Mouse (Mus musculus) liver, embryonic 11.5 days (tissue): ENCODE results near the gene Tst. TPM values are rescaled to one million over a fixed set of nuclear protein-coding genes. Genes with fewer than 3 reads are reported as not detected.
A peak's percentile ranks its signal among the peaks of the same experiment; 100 is the strongest.

Source experiments
- ATAC-seq: fragments of 200-750 bp; cut with Nextera tagmentation; replicated peaks from 2 replicates; pipeline ENCODE4 v1.8.0; 2017; ENCODE audit warnings: moderate number of reproducible peaks, mild to moderate bottlenecking, moderate TSS enrichment, moderate library complexity; ENCODE audit not compliant: low FRiP score
- DNase-seq: peaks from one replicate; pipeline ENCODE4 v3.0.0-alpha.2; 2017; ENCODE audit warnings: low spot score
- H3K27ac ChIP-seq: fragments of 300-500 bp; sonication (generic); 2 replicates; pipeline ENCODE4 v1.5.1; 2014; ENCODE audit warnings: mild to moderate bottlenecking, low read depth, low read length, control low read depth
- H3K27me3 ChIP-seq: fragments of 300-500 bp; sonication (generic); replicated peaks from 2 replicates; pipeline ENCODE4 v1.6.1; 2014; ENCODE audit warnings: low read length, mixed read lengths; ENCODE audit not compliant: control insufficient read depth, insufficient read depth
- H3K36me3 ChIP-seq: fragments of 300-500 bp; sonication (generic); 2 replicates; pipeline ENCODE4 v1.6.1; 2014; ENCODE audit warnings: mild to moderate bottlenecking, low read length, moderate library complexity, mixed read lengths; ENCODE audit not compliant: control insufficient read depth, insufficient read depth
- H3K4me1 ChIP-seq: fragments of 300-500 bp; sonication (generic); replicated peaks from 2 replicates; pipeline ENCODE4 v1.6.1; 2014; ENCODE audit warnings: low read length, mixed read lengths; ENCODE audit not compliant: control insufficient read depth, insufficient read depth
- H3K4me2 ChIP-seq: fragments of 300-500 bp; sonication (generic); 2 replicates; pipeline ENCODE4 v1.6.1; 2014; ENCODE audit warnings: mild to moderate bottlenecking, control low read depth, moderate library complexity
- H3K4me3 ChIP-seq: fragments of 300-500 bp; sonication (generic); 2 replicates; pipeline ENCODE4 v1.5.1; 2014; ENCODE audit warnings: low read depth, low read length, control low read depth
- H3K9ac ChIP-seq: fragments of 300-500 bp; sonication (generic); 2 replicates; pipeline ENCODE4 v1.6.1; 2014; ENCODE audit warnings: low read depth, low read length, control low read depth
- H3K9me3 ChIP-seq: fragments of 300-500 bp; sonication (generic); 2 replicates; pipeline ENCODE4 v1.6.1; 2016; ENCODE audit warnings: low read length, inconsistent platforms, mixed read lengths; ENCODE audit not compliant: control insufficient read depth
- WGBS: fragments of 180-500 bp; shearing (Covaris S2); extraction: QIAGEN DNeasy Blood & Tissue Kit; methylation state at CpG from one replicate; pipeline ENCODE4 v1.1.7; 2014; 5-methylcytosine and 5-hydroxymethylcytosine counted together
- polyA plus RNA-seq: library from polyadenylated mRNA; unstranded; fragments of >200 nt; fragmentation: Nextera tagmentation; extraction: Ambion mirVana; gene quantifications from 2 replicates; pipeline ENCODE4 v1.2.1, GENCODE M21; 2014

Gene Tst
- polyA plus RNA-seq, 1 experiment from 2014 or later: 98.9 TPM

DNA sequence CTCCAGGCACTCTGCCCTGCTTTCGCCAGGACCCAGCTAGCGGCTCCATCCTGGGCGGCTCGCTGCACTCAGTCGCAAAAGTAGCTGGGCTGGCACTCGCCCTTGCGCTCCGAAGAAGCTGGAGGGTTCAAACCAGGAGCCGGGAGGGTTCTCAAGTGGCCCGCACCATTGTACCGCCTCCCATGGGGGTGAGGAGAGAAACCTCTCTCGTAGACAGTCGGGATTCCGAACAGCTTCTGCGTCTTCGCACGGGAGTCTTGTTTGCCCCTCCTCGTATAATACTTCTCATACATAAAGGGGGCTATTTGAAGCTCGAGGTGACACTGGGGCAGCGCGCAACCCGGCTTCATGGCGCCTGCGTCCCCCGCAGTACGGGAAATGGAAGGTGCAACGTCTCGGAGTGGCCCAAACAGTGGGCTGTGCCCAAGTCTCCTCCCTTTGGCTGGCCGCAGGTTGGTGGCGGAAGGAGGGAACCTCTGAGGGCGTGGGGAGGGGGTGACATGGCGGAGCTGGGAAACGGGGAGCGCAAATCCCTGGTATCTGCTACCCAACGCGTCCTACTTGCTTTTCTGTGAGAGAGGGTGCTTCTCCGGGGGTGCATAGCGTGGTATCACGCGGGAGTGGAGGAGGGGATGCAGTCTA is 707 bp upstream of the Tst start, which contains the start of gene Mpst:
Mpst (plus strand) TSS at position 124 of the 642 bp plus-strand sequence.
- Histone ChIP-seq H3K36me3 (no peaks in the 10 kb centered on the region), H3K9ac (peak within 1 kb of the TSS; percentile 86), H3K4me3 (peak within 1 kb of the TSS; percentile 78), H3K27me3 (peaks cover 28% of the 10 kb centered on the region), H3K4me1 (peaks cover 57% of the 10 kb centered on the region), H3K27ac (peak within 1 kb of the TSS; percentile 98), H3K4me2 (peak within 1 kb of the TSS; percentile 92), H3K9me3 (no peaks in the 10 kb centered on the region)
- under 1% methylated on average over 40 of the region's 40 CpGs for whole genome bisulfite sequencing
- DNase-seq (peak; percentile 88), ATAC-seq (peak; percentile 87)

DNA sequence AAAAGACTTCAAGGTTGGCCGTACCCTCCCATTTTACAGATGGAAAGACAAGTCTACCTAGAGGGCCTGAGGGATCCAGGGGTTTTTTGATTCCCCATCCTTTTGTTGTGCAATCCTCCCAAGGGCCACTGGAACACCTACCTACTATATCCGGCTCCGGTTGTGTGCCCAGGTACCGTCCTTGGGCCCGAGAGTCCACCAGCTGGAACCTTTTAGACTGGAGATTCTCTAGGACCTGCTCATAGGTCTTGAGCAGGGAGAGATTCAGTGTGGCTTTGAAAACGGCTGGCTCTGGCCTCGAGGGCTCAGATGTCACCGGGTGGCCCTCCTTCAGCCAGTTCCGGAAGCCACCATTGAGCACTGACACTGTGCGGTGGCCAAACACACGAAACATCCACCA is 609 bp downstream of the Tst start:
- peak overlapping the region; percentile 78 for H3K4me3 ChIP-seq
- H3K4me1 ChIP-seq: peaks cover 47% of the 10 kb centered on the region
- DNase-seq: no peak
- ATAC-seq: no peak
- H3K9me3 ChIP-seq: no peaks in the 10 kb centered on the region
- 52% methylated on average over 11 of the region's 11 CpGs for WGBS
- peak overlapping the region; percentile 92 for H3K4me2 ChIP-seq
- no peaks in the 10 kb centered on the region for H3K36me3 ChIP-seq
- peak overlapping the region; percentile 86 for H3K9ac ChIP-seq
- peak overlapping the region; percentile 98 for H3K27ac ChIP-seq
- peaks cover 14% of the 10 kb centered on the region for H3K27me3 ChIP-seq

DNA sequence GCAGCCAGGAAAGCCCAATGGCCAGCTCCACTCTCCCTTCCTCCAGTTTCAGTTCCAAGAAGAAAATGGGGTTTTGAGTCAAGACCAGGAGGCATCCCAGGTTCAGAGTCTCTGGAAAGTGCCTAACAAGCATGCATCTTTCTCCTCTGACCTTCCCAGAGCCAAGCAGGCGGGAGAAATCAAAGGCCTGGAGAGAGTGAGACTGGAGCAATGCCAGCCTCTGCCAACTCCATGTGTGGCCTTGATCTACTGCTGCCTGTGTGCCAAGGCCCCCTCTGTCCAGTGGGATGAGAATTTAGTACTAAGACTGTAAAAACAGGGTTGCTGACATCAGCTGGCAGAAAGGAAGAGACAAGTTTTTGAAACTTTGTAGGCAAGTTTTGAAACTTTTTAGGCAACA is 1.8 kb downstream of the Tst start:
- Histone ChIP-seq H3K4me2 (peak overlapping the region; percentile 92), H3K4me3 (peak overlapping the region; percentile 18), H3K27ac (peak overlapping the region; percentile 60), H3K27me3 (peaks cover 3% of the 10 kb centered on the region), H3K9me3 (no peaks in the 10 kb centered on the region), H3K36me3 (no peaks in the 10 kb centered on the region), H3K4me1 (peaks cover 37% of the 10 kb centered on the region), H3K9ac (peak overlapping the region; percentile 38)
- WGBS: 62% methylated on average over 1 of the region's 1 CpGs
- no peak for ATAC-seq
- DNase-seq: no peak

DNA sequence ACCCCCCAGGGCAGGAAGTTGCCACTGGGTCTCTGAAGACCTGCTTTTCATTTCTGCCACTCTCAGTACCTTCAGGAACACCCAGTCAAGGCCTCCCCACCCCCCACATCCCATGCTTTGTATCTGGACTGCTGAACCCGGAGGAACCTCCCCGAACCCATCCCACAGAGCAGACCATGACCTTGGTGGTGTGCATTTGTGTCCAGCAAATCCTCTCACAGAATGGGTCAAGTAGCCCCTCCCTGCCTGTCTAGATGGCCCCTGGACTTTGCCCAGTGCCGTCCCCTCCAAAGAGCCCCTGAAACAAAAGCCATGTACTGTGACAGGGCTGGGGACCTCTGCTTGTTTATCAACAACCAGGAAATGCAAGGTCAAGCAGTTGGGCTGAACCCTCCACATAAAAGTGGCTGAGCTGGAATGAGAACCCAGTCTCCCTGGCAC is 2.4 kb downstream of the Tst start:
- peak overlapping the region; percentile 92 for H3K4me2 ChIP-seq
- H3K36me3 ChIP-seq: no peaks in the 10 kb centered on the region
- H3K4me3 ChIP-seq: peak overlapping the region; percentile 18
- peak overlapping the region; percentile 38 for H3K9ac ChIP-seq
- H3K27ac ChIP-seq: peak overlapping the region; percentile 60
- DNase-seq (peak; percentile 44), ATAC-seq (no peak)
- H3K4me1 ChIP-seq: peaks cover 37% of the 10 kb centered on the region
- H3K9me3 ChIP-seq: no peaks in the 10 kb centered on the region
- H3K27me3 ChIP-seq: no peaks in the 10 kb centered on the region
- WGBS: 51% methylated on average over 3 of the region's 3 CpGs

DNA sequence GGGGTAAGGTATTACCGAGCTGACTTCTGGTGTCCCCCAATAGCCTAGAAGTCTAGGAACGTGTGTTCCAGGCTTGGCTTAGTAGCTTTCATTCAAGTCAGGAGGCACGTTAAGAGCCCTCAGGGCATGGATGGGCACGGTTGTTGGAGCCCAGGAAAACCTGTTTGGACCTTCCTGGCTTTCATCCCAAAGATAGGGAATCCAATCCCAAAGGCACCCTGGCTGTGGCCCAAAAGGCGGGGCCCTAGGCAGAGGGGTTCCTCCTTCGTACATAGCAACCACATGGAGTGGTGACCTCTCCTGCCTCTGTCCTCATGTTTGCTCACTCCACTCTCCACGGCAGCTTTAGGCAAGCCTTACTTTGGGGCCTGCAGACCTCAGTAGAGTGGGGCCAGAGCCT is 3.3 kb downstream of the Tst start:
- DNase-seq: no peak
- Histone ChIP-seq H3K27ac (peak overlapping the region; percentile 60), H3K4me3 (no peak overlapping the region), H3K27me3 (no peaks in the 10 kb centered on the region), H3K36me3 (no peaks in the 10 kb centered on the region), H3K4me1 (peaks cover 32% of the 10 kb centered on the region), H3K4me2 (peak overlapping the region; percentile 92), H3K9me3 (no peaks in the 10 kb centered on the region), H3K9ac (peak overlapping the region; percentile 37)
- WGBS: 78% methylated on average over 7 of the region's 7 CpGs
- ATAC-seq: no peak

DNA sequence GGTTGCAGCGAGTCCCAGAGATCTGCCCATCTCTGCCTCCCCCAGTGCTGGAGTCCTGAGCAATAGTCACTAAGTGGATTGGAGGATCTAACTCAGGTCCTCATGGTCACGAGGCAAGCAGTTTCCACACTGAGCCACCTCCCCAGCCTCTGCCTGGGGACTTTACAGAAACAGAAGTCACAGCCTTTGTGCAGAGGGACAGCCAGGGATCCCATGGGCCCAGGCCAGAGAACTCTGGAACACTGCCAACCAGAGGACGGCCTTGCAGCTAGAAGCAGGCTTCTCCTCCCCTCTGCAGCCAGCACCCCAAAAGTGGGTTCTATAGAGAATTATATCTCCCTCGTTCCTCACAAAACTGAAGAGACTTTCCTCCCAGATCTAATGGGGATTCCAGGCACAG is 3.8 kb downstream of the Tst start:
- Histone ChIP-seq H3K27ac (peak overlapping the region; percentile 60; the same call in 1 of the 2 replicates), H3K4me1 (peaks cover 28% of the 10 kb centered on the region), H3K4me3 (no peak overlapping the region), H3K9ac (no peak overlapping the region), H3K36me3 (no peaks in the 10 kb centered on the region), H3K9me3 (no peaks in the 10 kb centered on the region), H3K27me3 (no peaks in the 10 kb centered on the region), H3K4me2 (no peak overlapping the region; the same call in 1 of the 2 replicates)
- DNase-seq (no peak), ATAC-seq (no peak)
- 59% methylated on average over 4 of the region's 4 CpGs for WGBS

DNA sequence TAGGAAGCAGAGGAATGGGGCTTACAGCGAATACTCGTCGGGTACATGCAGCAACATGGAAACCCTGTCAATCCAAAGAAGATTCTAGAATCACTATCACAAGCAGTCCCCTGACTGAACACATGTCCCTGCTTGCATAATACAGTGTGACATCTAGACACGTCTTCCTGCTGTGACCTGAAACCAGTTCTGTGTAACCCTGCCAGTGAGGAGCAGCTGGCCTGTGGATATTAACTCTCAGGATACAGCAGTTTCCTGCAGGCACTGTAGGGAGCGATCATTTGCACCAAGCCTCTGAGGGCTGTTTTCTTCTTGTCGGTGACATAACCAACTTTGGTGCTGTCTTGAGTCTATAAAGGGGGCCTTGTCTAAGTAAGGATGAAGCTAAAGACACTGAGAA is 4.4 kb downstream of the Tst start:
- H3K9ac ChIP-seq: no peak overlapping the region
- no peak for DNase-seq
- no peak for ATAC-seq
- peaks cover 28% of the 10 kb centered on the region for H3K4me1 ChIP-seq
- H3K4me3 ChIP-seq: no peak overlapping the region
- no peaks in the 10 kb centered on the region for H3K27me3 ChIP-seq
- H3K9me3 ChIP-seq: no peaks in the 10 kb centered on the region
- no peak overlapping the region for H3K4me2 ChIP-seq
- 71% methylated on average over 6 of the region's 6 CpGs for WGBS
- no peaks in the 10 kb centered on the region for H3K36me3 ChIP-seq
- H3K27ac ChIP-seq: peak overlapping the region; percentile 60; the same call in 1 of the 2 replicates

DNA sequence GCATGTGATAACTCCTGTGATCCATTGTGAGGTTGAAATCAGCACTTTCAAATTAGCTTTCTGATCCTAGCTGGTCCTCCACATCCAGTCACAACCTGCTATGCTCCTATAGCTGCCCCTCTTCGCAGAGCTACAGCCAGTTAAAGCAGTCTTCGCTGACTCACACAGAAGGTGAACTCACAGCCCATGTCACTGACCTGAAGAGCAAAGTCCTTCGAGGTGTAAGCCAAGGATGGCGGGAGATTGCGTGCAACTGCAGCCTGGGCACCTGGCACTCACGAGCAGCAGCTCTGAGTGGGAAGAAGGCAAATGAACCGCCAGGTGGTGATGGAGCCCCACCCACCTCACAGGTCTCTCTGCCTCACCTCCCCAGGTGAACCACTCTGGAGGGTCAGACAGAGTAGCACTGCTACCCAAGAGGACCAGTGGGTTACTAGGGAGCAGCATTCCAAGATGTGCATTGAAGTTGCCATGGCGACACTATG is 10.2 kb downstream of the Tst start, which contains the start of gene Tex33:
Tex33 (minus strand) TSS at position 435 of the 485 bp plus-strand sequence.
- no peak within 1 kb of the TSS for H3K4me2 ChIP-seq
- H3K9me3 ChIP-seq: no peaks in the 10 kb centered on the region
- H3K4me3 ChIP-seq: no peak within 1 kb of the TSS
- 74% methylated on average over 8 of the region's 8 CpGs for WGBS
- ATAC-seq (no peak), DNase-seq (no peak)
- H3K27ac ChIP-seq: no peak within 1 kb of the TSS
- H3K27me3 ChIP-seq: no peaks in the 10 kb centered on the region
- no peaks in the 10 kb centered on the region for H3K36me3 ChIP-seq
- no peak within 1 kb of the TSS for H3K9ac ChIP-seq
- H3K4me1 ChIP-seq: no peaks in the 10 kb centered on the region; the same call in 1 of the 2 replicates

DNA sequence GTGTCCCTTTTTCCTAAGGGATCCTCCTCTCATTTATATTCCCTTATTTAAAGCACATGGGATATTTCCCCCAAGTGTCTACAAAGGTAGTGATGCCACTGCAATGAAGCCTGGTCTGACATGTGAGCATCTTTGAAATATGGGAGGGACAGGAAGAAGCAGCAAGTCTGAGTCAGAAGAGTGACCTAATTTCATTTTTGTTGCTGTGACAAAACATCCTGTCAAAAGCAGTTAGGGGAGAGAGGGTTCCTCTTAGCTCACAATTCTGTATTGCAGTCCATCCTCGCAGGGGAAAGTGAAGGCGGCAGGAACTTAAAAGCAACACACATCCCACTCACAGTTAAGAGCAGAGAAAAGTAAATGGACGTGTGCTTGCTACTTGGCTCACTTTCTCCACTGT is 14.9 kb downstream of the Tst start:
- no peaks in the 10 kb centered on the region for H3K36me3 ChIP-seq

More for the DNA sequence above, 14.9 kb downstream of the Tst start:
- no peaks in the 10 kb centered on the region for H3K27me3 ChIP-seq
- no peaks in the 10 kb centered on the region for H3K9me3 ChIP-seq
- WGBS: 77% methylated on average over 3 of the region's 3 CpGs
- H3K27ac ChIP-seq: no peak overlapping the region
- no peaks in the 10 kb centered on the region for H3K4me1 ChIP-seq
- H3K4me3 ChIP-seq: no peak overlapping the region
- H3K9ac ChIP-seq: no peak overlapping the region
- DNase-seq (no peak), ATAC-seq (no peak)
- no peak overlapping the region for H3K4me2 ChIP-seq
